Mouse (Mus musculus): ENCODE results near the gene Kirrel3. TPM values are rescaled to one million over a fixed set of nuclear protein-coding genes. Genes with fewer than 3 reads are reported as not detected.

Kirrel3 gene
- polyA plus RNA-seq, 1 experiment from 2014 or later: 1.3 TPM

GRCm38 (mm10) chr9:34603750-34604149 is 118.1 kb downstream of the Kirrel3 start:
- Histone ChIP-seq H3K36me3 (no peaks in the 10 kb centered on the region), H3K27me3 (replicated peaks) (no peaks in the 10 kb centered on the region), H3K27ac (ENCODE audit: poor library complexity, severe bottlenecking) (no peak overlapping the region), H3K9me3 (replicated peaks) (no peaks in the 10 kb centered on the region), H3K4me3 (no peak overlapping the region), H3K9ac (no peak overlapping the region), H3K4me1 (replicated peaks) (no peaks in the 10 kb centered on the region), H3K4me2 (no peak overlapping the region)
- ATAC-seq (ENCODE audit: insufficient number of reproducible peaks, low FRiP score): no peak
- 70% methylated on average over 7 of the region's 7 CpGs for WGBS

- no peak overlapping the region for H3K9ac ChIP-seq
- H3K4me2 ChIP-seq: no peak overlapping the region
- H3K9me3 ChIP-seq (replicated peaks): no peaks in the 10 kb centered on the region
- WGBS: 71% methylated on average over 4 of the region's 4 CpGs
- H3K27ac ChIP-seq (ENCODE audit: poor library complexity, severe bottlenecking): no peak overlapping the region
- no peak overlapping the region for H3K4me3 ChIP-seq
- no peaks in the 10 kb centered on the region for H3K36me3 ChIP-seq
- no peak for ATAC-seq (ENCODE audit: insufficient number of reproducible peaks, low FRiP score)
- no peaks in the 10 kb centered on the region for H3K27me3 ChIP-seq (replicated peaks)
- H3K4me1 ChIP-seq (replicated peaks): no peaks in the 10 kb centered on the region
These were observed 119.2 kb downstream of the Kirrel3 start for GRCm38 (mm10) chr9:34604931-34605330.

- H3K9me3 ChIP-seq (replicated peaks): no peaks in the 10 kb centered on the region
- no peak for ATAC-seq (ENCODE audit: insufficient number of reproducible peaks, low FRiP score)
These were observed 119.8 kb downstream of the Kirrel3 start for GRCm38 (mm10) chr9:34605486-34605885.

GRCm38 (mm10) chr9:34607976-34608375 is 122.3 kb downstream of the Kirrel3 start:
- Histone ChIP-seq H3K4me3 (no peak overlapping the region), H3K36me3 (no peaks in the 10 kb centered on the region), H3K4me2 (no peak overlapping the region), H3K9me3 (replicated peaks) (no peaks in the 10 kb centered on the region), H3K9ac (no peak overlapping the region), H3K27me3 (replicated peaks) (no peaks in the 10 kb centered on the region), H3K27ac (ENCODE audit: poor library complexity, severe bottlenecking) (no peak overlapping the region), H3K4me1 (replicated peaks) (no peaks in the 10 kb centered on the region)
- ATAC-seq (ENCODE audit: insufficient number of reproducible peaks, low FRiP score): no peak
- 58% methylated on average over 2 of the region's 2 CpGs for WGBS

More at GRCm38 (mm10) chr9:34605486-34605885, 119.8 kb downstream of the Kirrel3 start:
- no peak overlapping the region for H3K27ac ChIP-seq (ENCODE audit: poor library complexity, severe bottlenecking)
- H3K27me3 ChIP-seq (replicated peaks): no peaks in the 10 kb centered on the region
- no peaks in the 10 kb centered on the region for H3K36me3 ChIP-seq
- H3K4me1 ChIP-seq (replicated peaks): no peaks in the 10 kb centered on the region
- H3K4me3 ChIP-seq: no peak overlapping the region
- H3K9ac ChIP-seq: no peak overlapping the region
- H3K4me2 ChIP-seq: no peak overlapping the region
- 77% methylated on average over 8 of the region's 8 CpGs for WGBS

GRCm38 (mm10) chr9:34612886-34613769 is 127.4 kb downstream of the Kirrel3 start:
- Histone ChIP-seq H3K4me2 (no peak overlapping the region), H3K4me1 (replicated peaks) (0 out of 2 replicates have a peak, but pooled peaks cover under 1% of the 10 kb centered on the region), H3K4me3 (no peak overlapping the region), H3K9me3 (replicated peaks) (no peaks in the 10 kb centered on the region), H3K36me3 (no peaks in the 10 kb centered on the region), H3K27me3 (replicated peaks) (no peaks in the 10 kb centered on the region), H3K9ac (no peak overlapping the region), H3K27ac (ENCODE audit: poor library complexity, severe bottlenecking) (no peak overlapping the region)
- no peak for ATAC-seq (ENCODE audit: insufficient number of reproducible peaks, low FRiP score)
- 82% methylated on average over 6 of the region's 6 CpGs for WGBS

GRCm38 (mm10) chr9:34618099-34618498 is 132.4 kb downstream of the Kirrel3 start:
- Histone ChIP-seq H3K27me3 (replicated peaks) (no peaks in the 10 kb centered on the region), H3K9me3 (replicated peaks) (no peaks in the 10 kb centered on the region), H3K9ac (no peak overlapping the region), H3K4me2 (no peak overlapping the region), H3K4me3 (no peak overlapping the region), H3K27ac (ENCODE audit: poor library complexity, severe bottlenecking) (no peak overlapping the region), H3K4me1 (replicated peaks) (peaks cover 8% of the 10 kb centered on the region), H3K36me3 (no peaks in the 10 kb centered on the region)
- WGBS: 48% methylated on average over 6 of the region's 6 CpGs
- ATAC-seq (ENCODE audit: insufficient number of reproducible peaks, low FRiP score): no peak

- no peak overlapping the region for H3K4me2 ChIP-seq
- H3K4me3 ChIP-seq: no peak overlapping the region
- no peak overlapping the region for H3K27ac ChIP-seq (ENCODE audit: poor library complexity, severe bottlenecking)
- 78% methylated on average over 3 of the region's 3 CpGs for WGBS
- no peaks in the 10 kb centered on the region for H3K9me3 ChIP-seq (replicated peaks)
- H3K36me3 ChIP-seq: no peaks in the 10 kb centered on the region
- no peaks in the 10 kb centered on the region for H3K27me3 ChIP-seq (replicated peaks)
- H3K4me1 ChIP-seq (replicated peaks): peaks cover 16% of the 10 kb centered on the region
- H3K9ac ChIP-seq: no peak overlapping the region
- ATAC-seq (ENCODE audit: insufficient number of reproducible peaks, low FRiP score): no peak
These were observed 134.2 kb downstream of the Kirrel3 start for GRCm38 (mm10) chr9:34619913-34620312.

GRCm38 (mm10) chr9:34623526-34623925 is 137.8 kb downstream of the Kirrel3 start:
- no peak for ATAC-seq (ENCODE audit: insufficient number of reproducible peaks, low FRiP score)
- Histone ChIP-seq H3K27ac (ENCODE audit: poor library complexity, severe bottlenecking) (no peak overlapping the region), H3K4me1 (replicated peaks) (peaks cover 13% of the 10 kb centered on the region), H3K9me3 (replicated peaks) (no peaks in the 10 kb centered on the region), H3K9ac (no peak overlapping the region), H3K4me2 (no peak overlapping the region), H3K27me3 (replicated peaks) (no peaks in the 10 kb centered on the region), H3K4me3 (no peak overlapping the region), H3K36me3 (no peaks in the 10 kb centered on the region)
- 47% methylated on average over 5 of the region's 5 CpGs for WGBS

GRCm38 (mm10) chr9:34624021-34624420 is 138.3 kb downstream of the Kirrel3 start:
- 45% methylated on average over 2 of the region's 2 CpGs for WGBS
- no peak for ATAC-seq (ENCODE audit: insufficient number of reproducible peaks, low FRiP score)
- no peaks in the 10 kb centered on the region for H3K36me3 ChIP-seq

GRCm38 (mm10) chr9:34628841-34629240 is 143.1 kb downstream of the Kirrel3 start:
- no peak for ATAC-seq (ENCODE audit: insufficient number of reproducible peaks, low FRiP score)
- Histone ChIP-seq H3K4me2 (no peak overlapping the region), H3K27me3 (replicated peaks) (no peaks in the 10 kb centered on the region), H3K36me3 (no peaks in the 10 kb centered on the region), H3K9me3 (replicated peaks) (no peaks in the 10 kb centered on the region), H3K4me1 (replicated peaks) (0 out of 2 replicates have a peak, but pooled peaks cover under 1% of the 10 kb centered on the region), H3K9ac (no peak overlapping the region), H3K27ac (ENCODE audit: poor library complexity, severe bottlenecking) (no peak overlapping the region), H3K4me3 (no peak overlapping the region)
- 70% methylated on average over 3 of the region's 3 CpGs for WGBS

More at GRCm38 (mm10) chr9:34624021-34624420, 138.3 kb downstream of the Kirrel3 start:
- H3K9ac ChIP-seq: no peak overlapping the region
- H3K4me3 ChIP-seq: no peak overlapping the region
- no peaks in the 10 kb centered on the region for H3K9me3 ChIP-seq (replicated peaks)
- no peak overlapping the region for H3K27ac ChIP-seq (ENCODE audit: poor library complexity, severe bottlenecking)
- no peak overlapping the region for H3K4me2 ChIP-seq
- no peaks in the 10 kb centered on the region for H3K27me3 ChIP-seq (replicated peaks)
- peaks cover 13% of the 10 kb centered on the region for H3K4me1 ChIP-seq (replicated peaks)

- Histone ChIP-seq H3K9ac (no peak overlapping the region), H3K4me2 (no peak overlapping the region), H3K36me3 (no peaks in the 10 kb centered on the region), H3K4me1 (replicated peaks) (no peaks in the 10 kb centered on the region), H3K27me3 (replicated peaks) (no peaks in the 10 kb centered on the region), H3K4me3 (no peak overlapping the region), H3K9me3 (replicated peaks) (peaks cover 7% of the 10 kb centered on the region), H3K27ac (ENCODE audit: poor library complexity, severe bottlenecking) (no peak overlapping the region)
- 76% methylated on average over 6 of the region's 6 CpGs for WGBS
- ATAC-seq (ENCODE audit: insufficient number of reproducible peaks, low FRiP score): no peak
These were observed 150.0 kb downstream of the Kirrel3 start for GRCm38 (mm10) chr9:34635696-34636095.

Measured in heart, embryonic 12.5 days (tissue).